Mouse (Mus musculus) adrenal gland, adult 18-20 months (tissue): ENCODE measurements at regions not wholly inside any gene's neighbourhood (a gene's known extent, or its start where the extent isn't known, plus 50 kb on each side); places are given as distances from the start of the nearest gene placed in this dataset.

Experiments used
- DNase-seq, 2 experiments: peaks; one replicate each; pipeline ENCODE4 v3.0.0; 2021 to 2022; ENCODE audit warnings: low spot score in 2 of 2

DNA sequence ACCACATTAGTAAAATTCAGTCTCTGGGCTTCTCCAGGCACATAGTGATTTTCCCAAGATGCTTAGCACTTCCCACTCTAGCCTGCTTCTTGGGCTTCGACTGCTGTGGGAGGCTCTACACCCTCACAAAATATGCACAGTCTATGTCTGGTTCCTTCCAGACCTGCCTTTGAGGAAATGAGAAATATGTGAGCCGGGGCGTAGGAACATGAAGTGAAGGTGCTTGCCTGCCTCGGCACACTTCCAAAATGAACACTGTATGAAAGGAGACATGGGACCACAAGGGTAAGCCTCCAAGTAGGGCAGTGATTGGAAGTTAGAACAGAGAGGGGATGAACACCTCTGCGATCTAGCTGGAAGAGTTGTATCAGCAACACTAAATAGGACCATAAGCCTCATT is 54.5 kb downstream of the Gm10260 start:
- DNase-seq, result no peak

DNA sequence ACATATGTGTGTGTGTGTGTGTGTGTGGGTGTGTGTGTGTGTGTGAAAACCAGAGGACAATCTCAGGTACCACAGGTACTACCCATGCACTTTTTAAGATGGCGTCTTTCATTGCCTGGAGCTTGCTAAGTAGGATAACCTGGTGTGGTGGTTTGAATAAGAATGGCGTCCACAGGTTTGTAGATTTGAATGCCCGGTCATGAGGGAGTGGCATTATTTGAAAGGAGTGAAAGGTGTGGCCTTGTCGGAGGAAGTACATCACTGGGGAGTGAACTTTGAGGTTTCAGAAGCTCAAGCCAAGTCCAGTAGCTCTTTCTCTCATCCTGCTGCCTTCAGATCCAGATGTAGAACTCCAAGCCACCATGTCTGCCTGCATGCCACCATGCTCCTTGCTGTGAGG is 55.9 kb downstream of the Gm10260 start:
- no peak for DNase-seq

DNA sequence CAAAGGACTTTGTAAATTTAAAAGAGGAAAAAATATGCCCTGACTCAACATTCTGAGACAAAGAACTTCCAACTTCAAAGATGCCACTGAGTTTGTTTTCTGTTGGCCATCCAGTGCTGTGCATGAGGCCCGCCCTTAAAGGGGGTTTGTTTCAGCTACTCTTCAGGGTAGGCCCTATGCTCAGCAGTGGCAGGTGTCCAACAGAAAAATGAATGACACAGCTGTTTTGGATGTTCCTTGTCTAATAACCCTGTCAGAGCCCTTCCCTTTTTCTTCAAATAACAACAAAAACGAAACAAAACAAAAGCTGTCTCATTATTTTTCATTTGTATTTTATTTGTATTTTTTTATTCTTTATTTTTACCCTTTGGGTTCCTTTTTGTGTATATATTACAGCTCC is 61.5 kb downstream of the Gm10260 start:
- no peak for DNase-seq

DNA sequence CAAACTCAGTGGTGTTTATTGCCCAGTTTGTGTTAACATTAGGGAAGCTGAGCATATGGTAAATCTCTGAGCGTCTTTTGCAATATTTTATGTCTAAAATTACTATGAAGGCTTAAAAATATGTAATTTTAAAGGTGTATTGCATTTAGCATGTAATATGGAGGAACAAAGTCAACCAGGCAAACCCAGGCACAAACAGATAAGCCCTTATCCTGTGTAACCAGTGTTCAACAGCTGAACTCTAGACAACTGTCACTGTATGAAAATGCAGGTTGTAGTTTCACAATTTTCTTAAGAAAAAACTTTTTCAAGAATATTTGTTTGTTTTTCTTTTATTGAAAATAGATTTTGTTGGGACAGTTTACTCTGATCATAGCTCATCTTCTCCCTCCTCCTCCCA is 62.1 kb downstream of the Gm10260 start:
- no peak for DNase-seq

DNA sequence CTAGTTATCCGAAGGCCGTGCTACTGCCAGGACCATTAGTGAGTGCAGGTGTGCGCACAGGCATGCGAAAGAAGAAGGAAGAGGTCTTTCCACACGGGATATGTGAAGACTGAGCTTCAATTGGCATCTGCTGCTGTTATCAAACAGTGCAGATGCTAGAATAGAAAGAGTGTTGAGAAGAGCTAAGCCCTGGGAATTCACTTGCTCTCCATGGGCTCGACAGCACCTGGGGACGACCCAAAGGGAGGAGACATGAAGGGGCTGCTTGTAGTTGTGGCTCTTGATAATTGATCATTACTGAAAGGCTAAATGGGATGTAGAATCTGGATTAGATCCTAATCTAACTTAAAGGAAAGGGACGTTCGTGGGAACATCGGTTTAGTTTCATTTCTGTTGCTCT is 63.2 kb downstream of the Gm10260 start:
- DNase-seq, result no peak

DNA sequence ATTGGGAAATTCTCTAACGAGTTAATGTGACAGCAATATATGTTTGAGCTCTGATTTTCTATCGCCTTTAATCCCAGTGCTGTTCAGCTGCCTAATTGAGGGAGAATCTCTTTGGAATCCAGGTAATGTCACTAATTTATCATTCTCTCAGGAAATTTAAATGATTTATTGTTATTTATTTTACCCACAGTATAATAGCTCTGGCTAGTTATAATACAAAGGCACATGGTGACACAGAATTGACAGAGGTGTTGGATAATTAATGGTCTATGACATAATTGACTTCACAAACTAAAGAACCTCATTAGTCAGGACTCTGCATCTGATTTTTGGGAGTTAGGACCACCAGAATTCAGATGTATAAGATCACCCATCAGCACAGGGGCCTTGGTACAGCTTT is 65.4 kb downstream of the Gm10260 start:
- DNase-seq, result no peak

DNA sequence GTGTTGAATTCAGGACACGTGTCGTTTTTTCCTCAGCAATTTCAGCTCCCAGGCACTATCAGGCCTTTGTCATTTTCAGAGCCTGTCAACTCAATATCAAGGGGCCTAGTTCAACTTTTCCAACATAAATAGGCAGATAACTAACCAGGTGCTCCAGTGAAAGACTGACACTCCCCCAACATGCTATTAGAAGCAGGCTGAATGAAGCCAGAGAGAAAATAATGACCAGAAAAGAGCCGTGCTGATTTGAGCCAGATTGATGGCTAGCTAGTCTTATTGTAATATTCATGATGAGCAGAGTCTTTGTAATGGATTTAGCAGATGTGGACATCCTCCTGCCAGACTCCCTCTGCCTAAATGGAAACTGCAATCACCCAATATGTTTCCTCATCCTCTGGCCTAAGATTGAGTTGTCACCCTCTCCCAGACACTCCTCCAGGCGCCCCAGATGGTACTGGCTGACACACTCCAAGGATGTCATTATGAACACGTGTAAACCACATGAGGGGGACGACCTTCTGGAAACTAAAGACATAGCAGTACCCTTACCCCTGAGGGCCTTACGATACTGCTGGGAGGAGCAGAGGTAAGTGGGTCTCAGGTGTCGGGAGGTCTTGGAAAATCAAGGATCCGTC is 66.0 kb downstream of the Gm10260 start:
- DNase-seq, result no peak

DNA sequence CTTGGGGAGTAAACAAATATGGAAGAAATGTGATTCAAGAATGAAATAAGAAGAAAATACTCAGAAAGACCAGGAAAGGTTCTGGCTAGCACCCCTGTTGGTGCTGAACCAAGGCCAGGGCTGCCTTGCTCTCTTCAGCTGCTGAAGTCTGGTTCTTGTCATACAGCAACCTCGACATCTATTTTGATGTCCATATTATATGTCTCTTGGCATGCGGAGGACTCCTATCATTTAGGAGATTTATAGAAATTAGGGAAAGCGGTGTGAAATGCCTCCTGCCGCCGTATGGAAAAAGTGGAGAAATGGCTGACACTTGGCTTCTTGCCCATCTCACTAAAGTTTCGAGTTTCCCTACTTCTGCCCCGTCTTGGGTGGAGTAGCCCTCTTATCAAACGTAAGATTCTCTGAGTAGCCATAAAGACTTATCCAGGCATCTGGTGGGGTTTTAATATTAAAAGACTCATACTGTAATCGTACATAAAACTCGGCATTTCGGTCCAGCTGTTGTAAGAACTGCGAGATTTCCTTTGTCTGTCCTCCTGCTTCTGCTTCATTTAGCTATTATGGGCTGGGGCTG is 72.0 kb downstream of the Gm10260 start:
- no peak for DNase-seq

DNA sequence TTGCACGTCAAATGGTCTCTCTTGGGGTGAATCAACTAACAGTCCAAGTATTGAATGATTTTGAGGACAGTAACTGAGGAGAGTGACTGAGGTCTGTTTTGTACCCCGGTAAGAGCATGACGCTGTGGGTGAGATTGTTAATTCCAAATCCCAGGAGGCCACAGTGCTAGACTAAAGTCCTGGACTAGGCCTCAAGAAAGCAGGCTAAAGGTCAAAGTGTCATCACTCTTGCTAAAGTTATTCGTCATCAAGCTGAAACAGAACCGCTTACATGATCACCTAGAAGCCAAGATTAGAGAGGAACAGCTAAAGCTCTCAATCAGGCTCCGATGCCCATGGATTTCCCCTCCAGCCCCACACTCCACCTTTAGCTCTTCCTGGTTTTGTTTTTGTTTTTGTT is 76.6 kb downstream of the Gm10260 start:
- DNase-seq, result no peak

DNA sequence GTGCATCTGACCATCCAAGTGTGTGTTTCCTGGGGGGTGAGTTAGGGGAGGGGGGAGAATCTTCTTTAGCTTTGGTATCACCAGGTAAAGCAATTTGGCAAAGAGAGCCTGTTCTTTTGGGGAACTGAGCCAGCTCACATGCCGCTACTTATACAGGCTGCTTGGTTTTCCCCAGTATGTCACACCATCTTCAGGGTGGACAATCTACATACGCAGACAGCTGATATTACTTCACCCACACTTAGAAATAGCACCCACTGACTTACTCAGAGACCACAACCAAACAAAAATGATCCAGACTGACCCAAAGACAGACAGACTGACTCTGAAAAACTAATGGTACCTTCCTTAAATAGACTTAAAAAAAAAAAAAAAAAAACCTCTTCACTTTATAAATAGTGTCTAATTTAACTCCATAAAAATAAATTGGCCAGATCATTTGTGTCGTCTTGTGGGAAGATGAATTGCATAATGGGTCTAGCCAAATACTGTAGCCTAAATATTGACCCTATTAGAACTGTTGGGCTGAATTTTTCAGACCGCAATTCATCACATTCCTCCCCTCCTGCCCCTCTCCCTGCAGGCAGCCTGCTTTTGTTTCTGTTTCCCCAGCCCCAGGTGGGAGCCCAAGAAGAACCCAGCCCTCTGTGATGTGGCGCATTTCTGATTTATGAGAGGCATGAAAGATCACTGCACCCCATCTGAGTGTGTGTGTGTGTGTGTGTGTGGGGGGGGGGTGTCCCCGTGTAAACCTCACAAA is 79.0 kb downstream of the Gm10260 start:
- DNase-seq, result no peak

DNA sequence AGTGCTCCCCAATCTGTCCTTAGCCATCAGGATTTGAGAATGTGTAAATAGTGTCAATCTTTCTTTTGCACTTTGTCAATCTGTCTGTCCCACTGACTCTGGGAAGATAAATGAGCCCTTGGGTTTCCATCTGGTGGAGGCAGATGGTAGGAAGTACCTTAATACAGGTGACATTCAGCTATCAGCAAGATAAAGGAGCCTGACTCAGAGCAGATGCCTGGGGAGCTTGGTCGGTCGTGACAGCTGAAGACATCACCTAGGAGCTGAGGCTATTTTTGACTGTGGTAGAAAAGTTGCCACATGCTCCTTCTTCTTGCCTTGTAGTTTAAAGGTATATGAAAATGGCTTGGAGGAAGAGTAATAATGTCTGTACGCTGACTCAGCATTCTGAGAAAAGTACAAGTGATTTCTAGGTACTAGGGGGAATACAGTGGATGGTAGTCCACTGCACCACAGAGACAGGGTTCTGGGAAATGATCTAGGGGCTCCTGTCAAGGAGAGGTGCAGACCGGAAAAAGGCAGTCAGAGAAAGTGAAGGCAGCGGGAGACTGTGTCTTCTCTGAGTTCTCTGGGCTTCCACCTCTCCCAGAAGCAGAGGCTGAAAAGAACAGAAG is 80.0 kb downstream of the Gm10260 start:
- DNase-seq, result no peak

DNA sequence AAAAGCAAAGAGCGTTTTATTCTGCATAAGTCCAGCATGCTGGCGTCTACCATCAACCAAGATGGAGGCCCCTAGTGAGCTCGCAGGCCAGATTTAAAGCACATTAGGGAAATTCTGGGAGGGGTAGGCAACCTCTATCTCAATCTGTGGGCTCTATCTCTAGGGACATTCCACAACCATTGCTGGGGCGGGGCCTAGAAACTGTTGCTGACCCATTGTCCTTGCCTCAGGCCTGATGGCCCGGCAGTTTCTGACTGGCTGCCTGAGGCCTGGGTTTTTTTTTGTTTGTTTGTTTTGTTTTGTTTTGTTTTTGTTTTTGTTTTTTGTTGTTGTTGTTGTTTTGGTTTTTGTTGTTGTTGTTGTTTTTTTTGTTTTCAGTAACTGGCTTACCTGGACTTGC is 81.4 kb downstream of the Gm10260 start:
- no peak for DNase-seq

DNA sequence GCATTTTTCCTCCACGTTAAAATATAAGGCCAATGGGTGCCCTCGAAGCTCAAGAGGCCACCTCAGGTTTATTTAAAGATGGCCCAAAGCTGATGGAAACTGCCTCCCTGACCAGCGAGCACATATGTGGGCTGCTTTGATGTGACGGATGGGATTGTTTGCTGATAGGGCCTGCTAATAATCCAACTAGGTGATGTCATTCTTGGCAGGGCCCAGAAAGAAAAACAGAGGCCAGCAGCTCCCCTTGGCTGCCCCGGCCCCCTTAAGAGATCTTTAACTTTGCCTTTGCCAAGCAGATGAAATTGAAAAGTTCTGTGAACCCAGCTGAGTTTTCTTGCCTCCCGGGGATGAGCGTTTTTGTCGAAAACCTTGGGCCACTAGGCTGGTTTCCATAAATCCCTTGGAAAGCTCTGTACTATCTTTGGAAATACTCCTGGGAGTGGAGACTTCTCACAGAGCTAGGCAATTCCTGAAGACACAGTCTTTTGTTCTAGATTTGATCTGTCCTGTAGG is 83.8 kb downstream of the Gm10260 start:
- DNase-seq, result no peak

DNA sequence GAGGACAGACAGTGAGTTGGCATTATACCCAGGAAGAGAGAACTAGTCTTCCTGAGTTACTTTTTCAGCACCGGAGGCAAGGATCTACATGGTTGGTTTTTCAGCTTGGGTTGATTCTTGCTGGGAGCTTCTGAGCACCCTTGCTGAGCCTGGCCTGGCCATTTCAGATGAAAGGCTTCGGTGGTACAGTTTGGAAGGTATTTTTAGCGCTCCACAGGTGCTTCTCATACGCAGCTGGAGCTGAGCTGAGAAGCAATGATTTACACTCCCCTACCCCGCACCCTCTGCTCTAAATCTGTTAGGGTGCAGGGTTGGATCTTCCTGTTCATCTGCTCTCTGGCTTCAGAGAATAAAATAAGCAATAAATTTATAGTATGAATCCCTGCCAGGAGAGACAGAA is 87.3 kb downstream of the Gm10260 start:
- no peak for DNase-seq

DNA sequence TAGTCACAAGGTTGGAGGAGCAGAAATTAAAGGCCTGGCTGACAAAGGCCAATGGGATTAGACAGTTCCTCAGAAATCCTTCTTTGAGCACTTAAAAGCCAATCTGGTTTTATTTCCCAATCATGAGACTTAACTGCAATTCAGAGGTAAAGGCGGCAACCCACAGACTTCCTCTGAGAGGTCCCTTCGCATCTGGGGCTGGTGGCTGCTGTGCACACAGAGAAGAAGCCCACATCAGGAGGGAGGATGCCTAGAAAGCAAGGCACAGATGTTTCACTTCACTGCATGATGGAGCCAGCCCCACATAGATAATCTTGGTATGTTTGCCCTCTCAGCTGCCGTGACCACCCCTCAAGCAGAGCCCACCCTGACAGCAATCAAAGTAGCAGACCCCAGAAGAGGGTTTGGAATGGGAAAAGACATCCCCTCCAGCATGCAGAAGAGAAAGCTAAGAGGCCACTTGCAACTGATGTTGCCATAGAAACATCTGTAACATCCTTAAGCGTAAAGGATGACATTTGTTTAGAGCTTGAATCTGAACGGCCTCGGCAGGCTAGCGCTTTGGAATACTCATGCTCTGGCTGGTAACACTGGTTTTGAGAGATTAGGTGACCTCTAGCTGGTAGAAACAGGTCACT is 88.3 kb downstream of the Gm10260 start:
- no peak for DNase-seq

DNA sequence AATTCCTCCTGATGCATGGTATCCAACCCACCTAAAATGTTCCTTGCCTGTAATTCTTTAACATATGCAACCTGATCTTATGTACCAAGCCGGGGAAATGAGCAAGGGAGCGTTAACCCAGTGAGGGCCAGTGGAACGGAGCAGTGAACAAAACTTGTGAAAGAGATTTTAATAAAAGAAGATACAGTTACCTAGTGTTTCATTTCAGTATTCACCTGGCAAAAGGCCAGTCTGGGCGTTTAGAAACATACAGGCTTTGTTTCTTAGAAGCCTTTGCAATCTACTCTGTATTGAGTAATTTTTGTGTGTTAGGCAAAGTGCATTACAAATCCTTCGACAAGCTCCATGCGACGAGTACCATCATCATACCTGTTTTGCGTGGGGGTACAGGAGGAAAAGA is 91.1 kb downstream of the Gm10260 start:
- peak in 1 of 2 experiments; percentile 4 for DNase-seq

DNA sequence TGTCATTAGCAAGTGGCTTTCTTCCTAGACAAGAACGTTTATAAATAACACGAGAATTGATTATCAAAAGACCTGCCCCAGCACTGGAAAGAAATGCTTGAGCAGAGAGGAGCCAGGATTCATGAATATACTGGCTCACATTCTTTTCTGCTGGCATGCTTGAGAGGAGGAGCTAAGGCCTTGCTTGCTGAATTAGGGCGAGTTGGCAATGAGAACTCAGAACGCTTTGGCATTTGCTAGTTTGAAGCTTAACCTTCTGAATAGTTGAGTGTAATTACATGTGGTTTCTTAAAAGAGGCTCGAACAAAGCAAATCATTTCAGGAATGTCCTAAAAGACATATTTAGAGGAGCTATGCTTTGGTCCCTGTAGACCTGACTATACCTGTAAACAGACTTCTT is 91.5 kb downstream of the Gm10260 start:
- DNase-seq, result no peak

DNA sequence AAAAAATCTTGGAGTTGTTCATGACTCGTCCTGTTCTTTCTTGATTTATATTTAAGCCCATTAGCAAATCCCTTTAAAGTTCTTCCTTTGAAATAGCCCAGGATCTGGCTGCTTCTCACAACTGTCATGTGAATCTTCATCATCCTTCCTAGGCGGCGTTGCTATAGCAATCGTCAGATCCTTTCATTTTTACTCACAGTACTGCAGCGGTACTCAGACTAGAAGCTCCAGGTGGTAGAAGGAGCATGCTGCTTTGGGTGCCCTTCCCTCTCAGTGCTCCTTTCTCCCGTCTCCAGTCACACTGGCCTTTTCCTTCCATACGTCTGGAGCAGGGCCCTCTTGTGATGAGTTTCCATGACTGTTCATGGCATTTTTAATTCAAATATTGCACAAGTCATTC is 93.1 kb downstream of the Gm10260 start:
- no peak for DNase-seq

DNA sequence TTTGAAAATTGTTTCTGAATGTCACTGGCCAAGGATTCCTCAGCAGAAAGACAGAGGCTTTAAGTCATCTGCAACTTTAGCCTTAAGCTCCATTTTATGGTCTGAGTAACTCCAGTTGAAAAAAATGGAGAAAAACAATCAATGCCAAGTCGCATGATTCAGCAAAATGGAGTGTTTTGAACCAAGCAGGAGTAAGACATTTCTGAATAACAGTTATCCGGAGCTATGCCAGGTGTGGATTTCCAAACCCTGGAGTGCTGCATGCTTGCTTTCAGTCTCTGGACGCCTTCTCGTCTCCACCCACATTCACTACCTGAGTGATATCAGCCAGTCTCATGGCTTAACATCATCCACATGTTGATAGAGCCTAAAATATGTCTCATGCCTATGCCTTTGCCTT is 93.7 kb downstream of the Gm10260 start:
- no peak for DNase-seq

DNA sequence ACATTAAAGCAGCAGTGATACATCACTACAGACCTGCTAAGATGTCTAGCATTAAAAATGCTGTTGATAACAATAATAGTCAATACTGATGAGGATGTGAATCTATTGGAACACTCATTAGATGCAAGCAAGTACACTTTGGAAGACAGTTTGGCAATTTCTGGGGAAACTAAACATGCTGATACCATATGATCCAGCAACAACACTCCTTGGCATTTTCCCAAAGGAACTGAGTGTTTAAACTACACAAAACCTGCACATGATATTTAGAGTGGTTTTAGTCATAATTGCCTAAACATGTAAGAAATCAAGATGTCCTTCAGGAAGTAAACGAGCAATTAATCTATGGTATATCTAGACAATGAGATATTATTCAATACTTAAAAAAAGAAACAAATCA is 95.2 kb downstream of the Gm10260 start:
- no peak for DNase-seq

DNA sequence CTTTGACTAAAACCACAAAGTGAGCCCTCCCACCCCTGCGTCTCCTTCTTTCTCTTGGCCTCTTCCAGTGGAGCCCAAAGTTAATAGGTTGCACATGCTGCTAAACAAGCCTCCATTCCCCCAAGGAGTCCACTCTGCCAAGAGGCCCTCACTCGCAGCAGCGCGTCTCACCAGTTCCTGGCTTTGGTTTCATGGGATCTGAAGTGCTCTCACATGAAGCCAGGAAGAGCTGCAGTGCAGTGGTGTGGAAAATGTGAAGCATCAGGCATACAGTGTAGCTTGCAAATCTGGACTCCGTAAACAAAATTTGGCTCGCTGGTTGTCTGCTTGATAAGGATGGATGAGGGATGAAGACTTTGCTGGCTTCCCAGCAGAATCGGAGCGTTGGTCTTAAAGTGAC is 97.7 kb downstream of the Gm10260 start:
- DNase-seq, result peak in 1 of 2 experiments; percentile 26

DNA sequence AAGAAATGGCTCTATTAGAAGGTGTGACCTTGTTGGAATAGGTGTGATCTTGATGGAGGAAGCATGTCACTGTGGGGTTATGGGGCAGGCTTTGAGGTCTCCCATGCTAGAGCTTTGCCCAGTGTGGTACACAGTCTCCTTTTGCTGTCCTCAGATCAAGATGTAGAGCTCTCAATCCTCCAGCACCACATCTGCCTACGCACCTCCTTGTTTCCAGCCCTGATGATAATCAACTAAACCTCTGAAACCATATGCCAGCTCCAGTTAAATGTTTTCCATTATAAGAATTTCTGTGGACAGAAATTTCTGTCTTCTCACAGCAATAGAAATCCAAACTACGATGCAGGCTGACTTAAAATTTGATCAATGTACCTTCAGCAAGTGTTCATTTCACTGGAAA is 103.8 kb downstream of the Gm10260 start:
- DNase-seq, result no peak
